Mouse (Mus musculus): ENCODE results near the gene Atp11c. TPM values are rescaled to one million over a fixed set of nuclear protein-coding genes. Genes with fewer than 3 reads are reported as not detected.
A peak's percentile ranks its signal among the peaks of the same experiment; 100 is the strongest.

The Atp11c gene
- polyA plus RNA-seq, 1 experiment from 2014 or later, result 20.6 TPM

DNA sequence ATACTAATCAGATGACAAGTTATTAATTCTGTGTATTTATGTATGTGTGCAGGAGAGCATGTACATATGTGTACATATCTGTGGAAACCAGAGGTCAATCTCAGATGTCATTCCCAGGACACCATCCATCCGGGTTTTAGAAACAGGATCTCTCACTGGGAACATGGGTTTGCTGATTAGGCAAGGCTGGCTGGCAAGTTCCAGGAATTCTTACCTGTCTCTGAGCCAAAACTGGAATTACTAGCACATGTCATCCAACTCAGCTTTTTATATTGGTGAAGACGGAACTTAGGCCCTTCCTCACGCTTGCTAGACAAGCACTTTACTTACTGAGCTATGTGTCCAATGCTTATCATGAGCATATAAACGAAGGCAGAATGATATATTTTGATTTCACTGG is 247.5 kb downstream of the Atp11c start:
- Histone ChIP-seq H3K4me1 (replicated peaks; ENCODE audit: control insufficient read depth, insufficient read depth, low read length) (no peaks in the 10 kb centered on the region), H3K4me3 (ENCODE audit: low read depth, low read length) (no peak overlapping the region), H3K4me2 (replicated peaks; ENCODE audit: low read depth, low read length) (no peak overlapping the region), H3K27ac (ENCODE audit: low read depth, low read length) (no peak overlapping the region), H3K27me3 (ENCODE audit: control insufficient read depth, insufficient read depth, low read length) (no peaks in the 10 kb centered on the region), H3K9me3 (ENCODE audit: control insufficient read depth, low read length) (no peaks in the 10 kb centered on the region), H3K36me3 (ENCODE audit: control insufficient read depth, insufficient read depth, low read length) (no peaks in the 10 kb centered on the region), H3K9ac (ENCODE audit: low read depth, low read length) (no peak overlapping the region)
- WGBS, result 75% methylated on average over 4 of the region's 4 CpGs
- DNase-seq (ENCODE audit: low spot score) (no peak), ATAC-seq (ENCODE audit: low FRiP score) (no peak)

DNA sequence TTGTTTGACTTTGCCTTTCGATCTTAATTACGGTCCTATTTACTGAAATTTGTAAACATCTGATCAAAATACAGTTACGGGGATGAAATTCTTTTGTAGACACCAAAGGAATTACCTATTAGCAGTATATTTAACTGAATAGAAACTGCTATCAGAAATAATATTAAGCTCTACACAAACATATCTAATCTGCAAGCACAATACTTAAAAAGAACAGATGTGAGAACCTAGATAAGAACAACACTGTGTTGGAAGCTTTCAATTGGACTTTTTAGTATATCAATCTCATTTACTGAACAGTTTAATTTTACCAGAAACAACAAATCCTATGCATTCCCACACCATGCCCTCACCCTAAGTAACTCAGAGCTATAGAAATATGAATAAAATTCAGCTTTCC is 262.8 kb downstream of the Atp11c start:
- H3K27ac ChIP-seq (ENCODE audit: low read depth, low read length), result no peak overlapping the region
- ATAC-seq (ENCODE audit: low FRiP score) (no peak), DNase-seq (ENCODE audit: low spot score) (no peak)
- no peaks in the 10 kb centered on the region for H3K27me3 ChIP-seq (ENCODE audit: control insufficient read depth, insufficient read depth, low read length)
- H3K4me3 ChIP-seq (ENCODE audit: low read depth, low read length), result no peak overlapping the region
- no peaks in the 10 kb centered on the region for H3K4me1 ChIP-seq (replicated peaks; ENCODE audit: control insufficient read depth, insufficient read depth, low read length)
- H3K9ac ChIP-seq (ENCODE audit: low read depth, low read length), result no peak overlapping the region
- H3K36me3 ChIP-seq (ENCODE audit: control insufficient read depth, insufficient read depth, low read length), result no peaks in the 10 kb centered on the region
- 95% methylated on average over 3 of the region's 3 CpGs for WGBS
- no peak overlapping the region for H3K4me2 ChIP-seq (replicated peaks; ENCODE audit: low read depth, low read length)
- no peaks in the 10 kb centered on the region for H3K9me3 ChIP-seq (ENCODE audit: control insufficient read depth, low read length)

DNA sequence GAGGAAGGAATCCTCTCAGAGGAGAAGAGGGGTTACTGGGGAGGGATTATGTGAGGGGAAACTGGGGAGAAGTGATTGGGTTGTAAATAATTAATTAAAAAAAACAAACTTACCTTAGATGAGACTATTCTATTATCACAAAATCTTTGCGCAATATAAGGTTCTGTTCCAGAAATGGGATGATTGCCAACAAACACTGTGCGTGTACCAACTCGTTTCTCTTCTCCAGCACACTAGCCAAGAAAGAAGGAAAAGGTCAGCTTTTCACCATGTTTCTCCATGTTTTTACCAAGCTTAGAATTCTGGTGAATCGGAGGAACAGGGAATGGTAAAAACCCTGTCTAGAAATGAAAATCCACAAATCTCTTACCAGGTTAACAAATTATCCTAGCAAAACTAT is 271.2 kb downstream of the Atp11c start:
- Histone ChIP-seq H3K4me3 (ENCODE audit: low read depth, low read length) (no peak overlapping the region), H3K9me3 (ENCODE audit: control insufficient read depth, low read length) (no peaks in the 10 kb centered on the region), H3K27ac (ENCODE audit: low read depth, low read length) (no peak overlapping the region), H3K36me3 (ENCODE audit: control insufficient read depth, insufficient read depth, low read length) (no peaks in the 10 kb centered on the region), H3K4me1 (replicated peaks; ENCODE audit: control insufficient read depth, insufficient read depth, low read length) (no peaks in the 10 kb centered on the region), H3K27me3 (ENCODE audit: control insufficient read depth, insufficient read depth, low read length) (no peaks in the 10 kb centered on the region), H3K9ac (ENCODE audit: low read depth, low read length) (no peak overlapping the region), H3K4me2 (replicated peaks; ENCODE audit: low read depth, low read length) (no peak overlapping the region)
- DNase-seq (ENCODE audit: low spot score), result no peak
- no peak for ATAC-seq (ENCODE audit: low FRiP score)
- 97% methylated on average over 4 of the region's 4 CpGs for WGBS

DNA sequence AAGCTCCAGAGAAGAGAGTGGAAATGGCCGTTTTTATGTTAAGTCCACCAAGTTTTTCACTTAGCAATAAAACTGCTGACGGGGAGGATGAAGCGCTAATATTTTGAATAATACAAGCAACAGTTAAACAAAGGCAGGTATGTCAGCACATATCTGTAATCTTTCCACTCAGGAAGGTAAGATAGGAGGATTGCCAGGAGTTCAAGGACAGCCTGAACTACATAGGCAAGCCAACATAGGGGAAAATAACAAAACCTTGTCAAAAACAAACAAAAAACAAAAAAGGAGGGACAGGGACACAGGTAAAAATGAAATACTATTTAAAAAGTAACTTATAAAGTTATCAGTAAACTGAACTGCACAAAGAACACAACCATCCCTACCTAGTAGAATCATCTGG is 274.8 kb downstream of the Atp11c start:
- ATAC-seq (ENCODE audit: low FRiP score) (no peak), DNase-seq (ENCODE audit: low spot score) (no peak)
- H3K9ac ChIP-seq (ENCODE audit: low read depth, low read length), result no peak overlapping the region
- no peaks in the 10 kb centered on the region for H3K27me3 ChIP-seq (ENCODE audit: control insufficient read depth, insufficient read depth, low read length)
- no peak overlapping the region for H3K27ac ChIP-seq (ENCODE audit: low read depth, low read length)
- H3K9me3 ChIP-seq (ENCODE audit: control insufficient read depth, low read length), result no peaks in the 10 kb centered on the region
- H3K36me3 ChIP-seq (ENCODE audit: control insufficient read depth, insufficient read depth, low read length), result no peaks in the 10 kb centered on the region
- H3K4me1 ChIP-seq (replicated peaks; ENCODE audit: control insufficient read depth, insufficient read depth, low read length), result no peaks in the 10 kb centered on the region
- no peak overlapping the region for H3K4me2 ChIP-seq (replicated peaks; ENCODE audit: low read depth, low read length)
- H3K4me3 ChIP-seq (ENCODE audit: low read depth, low read length), result no peak overlapping the region
- 95% methylated on average over 3 of the region's 3 CpGs for WGBS

DNA sequence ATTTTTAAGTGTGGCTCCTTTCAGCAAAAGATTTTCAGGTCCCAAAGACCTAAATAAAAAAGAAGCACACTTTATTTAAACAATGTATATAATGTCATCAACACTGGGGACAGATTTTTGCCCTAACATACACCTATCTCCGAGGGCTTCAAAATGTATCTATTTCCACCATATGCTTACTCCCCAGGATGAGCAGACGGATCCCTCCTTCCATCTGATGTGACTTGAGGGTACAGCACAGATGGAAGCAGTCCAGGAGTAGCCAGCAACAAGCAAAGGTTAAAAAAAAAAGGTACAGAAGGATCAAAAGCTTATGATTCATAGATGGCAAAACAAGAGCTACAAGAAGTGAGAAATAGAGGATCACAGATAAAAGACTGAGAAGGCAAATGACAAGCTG is 300.2 kb downstream of the Atp11c start:
- Histone ChIP-seq H3K4me3 (ENCODE audit: low read depth, low read length) (no peak overlapping the region), H3K4me1 (replicated peaks; ENCODE audit: control insufficient read depth, insufficient read depth, low read length) (no peaks in the 10 kb centered on the region), H3K9ac (ENCODE audit: low read depth, low read length) (no peak overlapping the region), H3K4me2 (replicated peaks; ENCODE audit: low read depth, low read length) (no peak overlapping the region), H3K27ac (ENCODE audit: low read depth, low read length) (no peak overlapping the region), H3K36me3 (ENCODE audit: control insufficient read depth, insufficient read depth, low read length) (no peaks in the 10 kb centered on the region), H3K9me3 (ENCODE audit: control insufficient read depth, low read length) (no peaks in the 10 kb centered on the region), H3K27me3 (ENCODE audit: control insufficient read depth, insufficient read depth, low read length) (no peaks in the 10 kb centered on the region)
- no peak for ATAC-seq (ENCODE audit: low FRiP score)
- 80% methylated on average over 2 of the region's 2 CpGs for WGBS
- DNase-seq (ENCODE audit: low spot score), result no peak

DNA sequence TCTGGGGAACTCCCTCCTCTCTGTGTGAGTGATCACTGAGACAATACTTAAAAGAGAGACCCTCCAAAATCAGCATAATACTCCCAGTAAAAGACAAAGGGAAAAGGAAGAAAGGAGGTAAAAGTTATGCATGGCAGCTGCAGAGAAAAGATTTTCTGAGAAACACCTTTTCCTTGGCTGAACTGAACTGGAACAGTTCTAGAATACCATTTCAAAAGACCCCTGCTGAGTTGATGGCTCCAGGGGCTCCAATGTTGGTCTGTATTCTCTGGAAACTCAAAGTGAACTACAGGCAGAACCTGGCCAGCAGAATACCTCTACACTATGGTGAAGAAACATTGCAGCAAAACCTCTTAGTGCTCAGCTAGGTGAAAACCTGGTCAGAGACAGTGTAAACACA is 337.2 kb downstream of the Atp11c start:
- Histone ChIP-seq H3K27me3 (ENCODE audit: control insufficient read depth, insufficient read depth, low read length) (no peaks in the 10 kb centered on the region), H3K9ac (ENCODE audit: low read depth, low read length) (no peak overlapping the region), H3K36me3 (ENCODE audit: control insufficient read depth, insufficient read depth, low read length) (no peaks in the 10 kb centered on the region), H3K4me3 (ENCODE audit: low read depth, low read length) (no peak overlapping the region), H3K4me1 (replicated peaks; ENCODE audit: control insufficient read depth, insufficient read depth, low read length) (no peaks in the 10 kb centered on the region), H3K27ac (ENCODE audit: low read depth, low read length) (no peak overlapping the region), H3K4me2 (replicated peaks; ENCODE audit: low read depth, low read length) (no peak overlapping the region), H3K9me3 (ENCODE audit: control insufficient read depth, low read length) (no peaks in the 10 kb centered on the region)
- ATAC-seq (ENCODE audit: low FRiP score) (no peak), DNase-seq (ENCODE audit: low spot score) (no peak)

DNA sequence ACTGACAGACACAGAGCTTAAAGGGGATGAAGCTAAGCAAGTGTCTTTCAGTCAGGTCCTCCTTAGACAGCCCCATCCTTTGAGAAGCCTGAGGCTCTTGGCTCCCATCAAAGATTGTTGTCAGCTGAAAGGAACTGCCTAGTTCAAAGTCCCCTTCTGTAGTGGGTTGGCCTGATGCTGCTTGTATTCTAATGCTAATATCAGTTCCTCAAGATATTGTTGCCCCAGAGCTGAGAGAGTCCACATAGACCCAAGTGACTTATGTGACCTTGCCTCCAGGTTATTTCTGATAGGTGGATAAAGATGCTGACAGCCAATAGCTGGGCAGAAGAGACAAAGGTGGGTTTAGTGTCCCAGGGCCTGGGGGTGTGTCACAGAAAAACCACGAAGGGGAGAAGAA is 404.8 kb downstream of the Atp11c start:
- no peak for ATAC-seq (ENCODE audit: low FRiP score)
- WGBS, result 33% methylated on average over 1 of the region's 1 CpGs

DNA sequence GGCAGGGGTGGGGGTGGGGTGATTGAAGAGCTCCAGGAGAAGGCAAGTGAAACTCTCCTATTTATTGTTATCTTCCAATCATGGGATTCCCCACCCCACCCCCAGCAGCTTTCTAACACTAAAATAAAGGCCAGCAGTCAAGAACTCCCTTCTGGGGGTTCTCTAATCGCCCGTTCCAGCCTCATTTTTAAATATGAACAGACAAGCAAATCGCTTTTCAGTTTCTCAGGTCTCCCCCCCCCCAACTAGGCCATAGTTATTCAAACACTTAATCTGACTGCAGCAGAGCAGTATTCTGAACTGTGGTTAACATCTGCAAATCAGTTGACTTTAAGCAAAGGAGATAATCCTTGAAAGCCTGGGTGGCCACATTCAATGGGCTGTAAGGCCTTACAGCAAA is 409.9 kb downstream of the Atp11c start:
- Histone ChIP-seq H3K4me2 (replicated peaks; ENCODE audit: low read depth, low read length) (no peak overlapping the region), H3K4me3 (ENCODE audit: low read depth, low read length) (no peak overlapping the region), H3K9me3 (ENCODE audit: control insufficient read depth, low read length) (no peaks in the 10 kb centered on the region), H3K36me3 (ENCODE audit: control insufficient read depth, insufficient read depth, low read length) (no peaks in the 10 kb centered on the region), H3K9ac (ENCODE audit: low read depth, low read length) (no peak overlapping the region), H3K27me3 (ENCODE audit: control insufficient read depth, insufficient read depth, low read length) (no peaks in the 10 kb centered on the region; the same call in 1 of the 2 replicates), H3K27ac (ENCODE audit: low read depth, low read length) (no peak overlapping the region), H3K4me1 (replicated peaks; ENCODE audit: control insufficient read depth, insufficient read depth, low read length) (no peaks in the 10 kb centered on the region)
- DNase-seq (ENCODE audit: low spot score) (no peak), ATAC-seq (ENCODE audit: low FRiP score) (no peak)
- WGBS, result 41% methylated on average over 3 of the region's 3 CpGs

More for the DNA sequence above, 404.8 kb downstream of the Atp11c start:
- no peaks in the 10 kb centered on the region for H3K36me3 ChIP-seq (ENCODE audit: control insufficient read depth, insufficient read depth, low read length)
- DNase-seq (ENCODE audit: low spot score), result no peak
- no peak overlapping the region for H3K27ac ChIP-seq (ENCODE audit: low read depth, low read length)
- H3K4me2 ChIP-seq (replicated peaks; ENCODE audit: low read depth, low read length), result no peak overlapping the region
- no peaks in the 10 kb centered on the region for H3K27me3 ChIP-seq (ENCODE audit: control insufficient read depth, insufficient read depth, low read length)
- H3K4me3 ChIP-seq (ENCODE audit: low read depth, low read length), result no peak overlapping the region
- H3K9ac ChIP-seq (ENCODE audit: low read depth, low read length), result no peak overlapping the region
- no peaks in the 10 kb centered on the region for H3K9me3 ChIP-seq (ENCODE audit: control insufficient read depth, low read length)
- H3K4me1 ChIP-seq (replicated peaks; ENCODE audit: control insufficient read depth, insufficient read depth, low read length), result no peaks in the 10 kb centered on the region

DNA sequence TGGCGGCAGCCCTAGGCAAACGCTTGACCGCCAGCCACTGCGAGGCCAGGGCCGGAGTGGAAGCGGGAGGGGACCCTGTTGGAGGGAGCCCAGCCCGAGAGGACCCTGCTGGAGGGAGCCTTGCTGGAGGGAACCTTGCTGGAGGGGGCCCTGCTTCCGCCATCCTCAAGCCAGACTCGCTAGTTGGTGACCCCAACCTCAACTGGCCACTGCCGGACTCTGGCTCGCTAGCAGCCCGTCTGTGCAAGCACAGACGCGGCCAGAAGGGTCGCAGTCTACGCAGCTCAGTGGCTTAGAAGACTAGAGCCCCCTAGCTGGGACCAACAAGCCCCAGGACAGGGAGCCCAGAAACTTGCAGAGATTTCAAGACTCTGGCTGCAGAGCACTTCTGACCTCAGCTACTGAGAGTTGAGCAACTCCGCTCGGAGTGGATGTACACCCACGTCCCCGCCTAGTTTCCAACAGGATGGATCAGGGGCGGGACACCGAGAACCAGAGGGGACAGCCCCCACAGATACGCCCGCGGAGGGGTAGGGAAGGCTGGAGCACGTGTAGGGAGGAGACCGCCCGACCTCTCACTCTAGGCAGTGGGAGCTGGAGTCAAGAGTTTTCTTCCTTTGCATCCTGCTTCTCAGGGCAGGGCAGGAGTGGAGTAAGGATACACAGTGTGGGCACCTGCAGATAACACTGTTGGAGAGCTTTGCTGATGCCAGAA is 413.6 kb downstream of the Atp11c start, which contains the start of gene Mcf2:
Mcf2 (minus strand) TSS at position 346 of the 715 bp plus-strand sequence.
- no peak within 1 kb of the TSS for H3K27ac ChIP-seq (ENCODE audit: low read depth, low read length)
- peak within 1 kb of the TSS; percentile 35 for H3K4me3 ChIP-seq (ENCODE audit: low read depth, low read length)
- H3K27me3 ChIP-seq (ENCODE audit: control insufficient read depth, insufficient read depth, low read length), result no peaks in the 10 kb centered on the region; the same call in 1 of the 2 replicates
- H3K36me3 ChIP-seq (ENCODE audit: control insufficient read depth, insufficient read depth, low read length), result no peaks in the 10 kb centered on the region
- ATAC-seq (ENCODE audit: low FRiP score) (peak; percentile 87), DNase-seq (ENCODE audit: low spot score) (peak; percentile 43)
- 12% methylated on average over 15 of the region's 28 CpGs for WGBS
- H3K9me3 ChIP-seq (ENCODE audit: control insufficient read depth, low read length), result no peaks in the 10 kb centered on the region
- H3K4me2 ChIP-seq (replicated peaks; ENCODE audit: low read depth, low read length), result peak within 1 kb of the TSS; percentile 68
- no peak within 1 kb of the TSS for H3K9ac ChIP-seq (ENCODE audit: low read depth, low read length)
- H3K4me1 ChIP-seq (replicated peaks; ENCODE audit: control insufficient read depth, insufficient read depth, low read length), result no peaks in the 10 kb centered on the region

Data from hindbrain, embryonic 11.5 days (tissue).